Mouse (Mus musculus) forebrain, embryonic 15.5 days (tissue): ENCODE data around the gene Arl2bp. TPM values are rescaled to one million over a fixed set of nuclear protein-coding genes. Genes with fewer than 3 reads are reported as not detected.

Experiments
- ATAC-seq: fragments of 200-750 bp; cut with Nextera tagmentation; replicated peaks from 2 replicates; pipeline ENCODE4 v1.8.0; 2017; ENCODE audit warnings: mild to moderate bottlenecking, moderate TSS enrichment, moderate library complexity
- H3K27ac ChIP-seq: fragments of 300-500 bp; sonication (generic); replicated peaks from 2 replicates; pipeline ENCODE4 v1.5.1; 2015; ENCODE audit warnings: mild to moderate bottlenecking, inconsistent platforms
- H3K27me3 ChIP-seq: fragments of 300-500 bp; sonication (generic); 2 replicates; pipeline ENCODE4 v1.6.1; 2015; ENCODE audit warnings: inconsistent platforms
- H3K36me3 ChIP-seq: fragments of 300-500 bp; sonication (generic); 2 replicates; pipeline ENCODE4 v1.6.1; 2015; ENCODE audit warnings: mild to moderate bottlenecking, inconsistent platforms
- H3K4me1 ChIP-seq: fragments of 300-500 bp; sonication (generic); 2 replicates; pipeline ENCODE4 v1.6.1; 2015; ENCODE audit warnings: inconsistent platforms
- H3K4me2 ChIP-seq: fragments of 300-500 bp; sonication (generic); replicated peaks from 2 replicates; pipeline ENCODE4 v1.6.1; 2015; ENCODE audit warnings: mild to moderate bottlenecking, inconsistent platforms
- H3K4me3 ChIP-seq: fragments of 300-500 bp; sonication (generic); 2 replicates; pipeline ENCODE4 v1.5.1; 2015; ENCODE audit warnings: mild to moderate bottlenecking, inconsistent platforms
- H3K9ac ChIP-seq: fragments of 300-500 bp; sonication (generic); replicated peaks from 2 replicates; pipeline ENCODE4 v1.6.1; 2015; ENCODE audit warnings: mild to moderate bottlenecking, inconsistent platforms
- H3K9me3 ChIP-seq: fragments of 300-500 bp; sonication (generic); 2 replicates; pipeline ENCODE4 v1.6.1; 2016; ENCODE audit warnings: inconsistent platforms
- WGBS: fragments of 180-500 bp; shearing (Covaris S2); methylation state at CpG from one replicate; pipeline ENCODE4 v1.1.7; 2015; ENCODE audit warnings: mixed read lengths; 5-methylcytosine and 5-hydroxymethylcytosine counted together
- polyA plus RNA-seq: library from polyadenylated mRNA; unstranded; fragments of >200 nt; fragmentation: Nextera tagmentation; extraction: Ambion mirVana; gene quantifications from 2 replicates; pipeline ENCODE4 v1.2.1, GENCODE M21; 2015

Gene Arl2bp
- polyA plus RNA-seq, 1 experiment from 2014 or later, result 206 TPM

GRCm38 (mm10) chr8:94711160-94711718 is 44.8 kb downstream of the Arl2bp start:
- Histone ChIP-seq H3K9me3 (no peaks in the 10 kb centered on the region), H3K27me3 (no peaks in the 10 kb centered on the region), H3K4me2 (no peak overlapping the region), H3K4me3 (no peak overlapping the region), H3K4me1 (no peaks in the 10 kb centered on the region), H3K27ac (no peak overlapping the region), H3K36me3 (no peaks in the 10 kb centered on the region), H3K9ac (no peak overlapping the region)
- WGBS, result 48% methylated on average over 5 of the region's 5 CpGs
- ATAC-seq, result no peak

DNA sequence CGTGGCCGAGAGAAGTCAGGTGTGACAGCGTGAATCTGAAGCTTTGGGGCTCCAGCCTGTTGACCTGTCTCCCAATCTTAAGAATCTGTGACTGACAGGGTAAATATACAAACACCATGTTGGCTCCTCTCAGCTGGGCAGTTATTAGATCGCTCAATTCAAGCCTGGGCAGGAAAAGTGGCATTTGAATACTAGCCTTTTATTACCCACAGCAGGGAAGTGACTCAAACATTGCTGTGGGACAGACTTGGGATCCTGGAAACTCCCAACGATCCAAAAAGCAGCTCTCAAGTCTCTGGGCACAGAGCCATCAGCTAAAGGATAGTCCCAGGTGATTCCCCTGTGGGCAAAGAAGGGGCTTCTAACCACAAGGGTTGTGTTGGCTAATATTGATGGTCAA is 48.2 kb downstream of the Arl2bp start:
- H3K27me3 ChIP-seq, result no peaks in the 10 kb centered on the region
- no peak overlapping the region for H3K9ac ChIP-seq
- 45% methylated on average over 5 of the region's 5 CpGs for WGBS
- no peak for ATAC-seq
- H3K27ac ChIP-seq, result no peak overlapping the region
- no peaks in the 10 kb centered on the region for H3K4me1 ChIP-seq
- H3K9me3 ChIP-seq, result no peaks in the 10 kb centered on the region
- no peak overlapping the region for H3K4me2 ChIP-seq
- no peak overlapping the region for H3K4me3 ChIP-seq
- H3K36me3 ChIP-seq, result no peaks in the 10 kb centered on the region

- H3K4me3 ChIP-seq, result no peak overlapping the region
- ATAC-seq, result no peak
Measured at GRCm38 (mm10) chr8:94715871-94716270, 49.5 kb downstream of the Arl2bp start.

DNA sequence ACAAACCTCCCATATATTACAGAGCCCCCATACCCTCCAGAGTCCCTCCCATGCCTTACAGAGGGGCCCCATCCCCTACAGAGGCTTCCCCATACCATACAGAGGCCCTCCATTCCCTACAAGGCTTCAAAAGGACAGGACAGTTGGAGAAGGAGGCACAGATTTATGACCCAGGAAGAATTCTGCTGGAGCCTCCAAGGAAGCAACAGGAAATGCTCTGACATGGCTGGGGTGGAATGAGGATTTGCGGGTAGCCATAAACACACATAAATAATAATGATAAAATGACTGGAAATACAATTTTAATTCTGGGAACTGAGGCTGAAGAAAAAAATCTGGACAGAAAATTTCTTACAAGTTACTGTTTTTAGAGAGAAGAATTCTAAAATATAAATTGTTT is 50.4 kb downstream of the Arl2bp start:
- WGBS, result 97% methylated on average over 1 of the region's 1 CpGs

More at GRCm38 (mm10) chr8:94715871-94716270, 49.5 kb downstream of the Arl2bp start:
- Histone ChIP-seq H3K36me3 (no peaks in the 10 kb centered on the region), H3K4me1 (no peaks in the 10 kb centered on the region), H3K9me3 (no peaks in the 10 kb centered on the region), H3K27me3 (no peaks in the 10 kb centered on the region), H3K4me2 (no peak overlapping the region), H3K27ac (no peak overlapping the region), H3K9ac (no peak overlapping the region)
- WGBS, result 81% methylated on average over 3 of the region's 3 CpGs

More for the DNA sequence above, 50.4 kb downstream of the Arl2bp start:
- Histone ChIP-seq H3K9me3 (no peaks in the 10 kb centered on the region), H3K4me2 (no peak overlapping the region), H3K9ac (no peak overlapping the region), H3K27me3 (no peaks in the 10 kb centered on the region), H3K4me3 (no peak overlapping the region), H3K27ac (no peak overlapping the region), H3K36me3 (no peaks in the 10 kb centered on the region), H3K4me1 (no peaks in the 10 kb centered on the region)
- ATAC-seq, result no peak

Other genes starting within 250 kb of the Arl2bp start
- gene Nlrc5, start 232.2 kb upstream of the Arl2bp start, polyA plus RNA-seq, result 0.22 and 0.50 TPM in 2 replicates
- 22.4 and 24.8 TPM in 2 replicates for gene Cpne2, start 133.6 kb upstream of the Arl2bp start, polyA plus RNA-seq
- gene Rspry1, start 64.7 kb upstream of the Arl2bp start, polyA plus RNA-seq, result 50.1 and 52.0 TPM in 2 replicates
- 97.5 and 103 TPM in 2 replicates for gene Fam192a, start 64.6 kb upstream of the Arl2bp start, polyA plus RNA-seq
- 1.3 and 1.5 TPM in 2 replicates for gene Pllp, start 29.7 kb downstream of the Arl2bp start, polyA plus RNA-seq
- not detected in 2 replicates for gene Ccl22, start 79.0 kb downstream of the Arl2bp start, polyA plus RNA-seq
- gene Cx3cl1, start 105.4 kb downstream of the Arl2bp start, polyA plus RNA-seq, result 15.2 and 17.3 TPM in 2 replicates
- gene Ccl17, start 143.9 kb downstream of the Arl2bp start, polyA plus RNA-seq, result 0.82 and 0.87 TPM in 2 replicates
- 57.2 and 59.6 TPM in 2 replicates for gene Coq9, start 171.7 kb downstream of the Arl2bp start, polyA plus RNA-seq
- 144 and 145 TPM in 2 replicates for gene Ciapin1, start 171.8 kb downstream of the Arl2bp start, polyA plus RNA-seq
- gene Polr2c, start 190.8 kb downstream of the Arl2bp start, polyA plus RNA-seq, result 150 and 153 TPM in 2 replicates
- 63.6 and 69.2 TPM in 2 replicates for gene Dok4, start 209.7 kb downstream of the Arl2bp start, polyA plus RNA-seq